Mouse (Mus musculus): ENCODE results near the gene Tmem266. TPM values are rescaled to one million over a fixed set of nuclear protein-coding genes. Genes with fewer than 3 reads are reported as not detected.
A peak's percentile ranks its signal among the peaks of the same experiment; 100 is the strongest.

The Tmem266 gene
- polyA plus RNA-seq, 1 experiment from 2014 or later = 2.2 TPM

DNA sequence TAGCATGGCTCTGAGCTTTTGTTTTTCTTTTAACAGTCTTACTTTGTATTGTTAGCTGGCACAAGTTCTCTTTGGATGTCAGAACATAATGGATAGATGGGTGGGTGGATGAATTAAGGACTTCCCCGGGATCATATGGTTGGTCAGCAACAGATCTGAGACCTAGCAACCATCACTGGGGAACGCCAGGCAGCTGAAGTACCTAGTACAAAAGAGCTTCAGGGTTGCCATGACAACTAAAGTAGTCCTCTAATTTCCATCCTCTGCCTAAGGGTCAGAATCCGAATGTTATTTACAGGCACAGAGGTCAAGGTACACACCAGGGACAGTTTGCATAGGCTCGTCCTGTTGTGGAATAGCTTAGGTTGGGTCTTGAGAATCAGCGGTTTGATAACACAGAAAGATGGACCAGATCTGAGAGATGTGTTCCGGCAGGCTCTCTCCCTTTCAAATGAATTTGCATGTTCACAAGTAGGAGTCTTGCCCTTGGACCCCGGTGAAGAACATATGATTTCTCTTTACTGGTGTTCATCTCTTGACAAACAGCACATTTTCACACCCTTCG, 28.6 kb downstream of the Tmem266 start:
- H3K4me1 ChIP-seq (replicated peaks; ENCODE audit: control insufficient read depth, insufficient read depth, low read length) = no peaks in the 10 kb centered on the region
- no peak overlapping the region for H3K27ac ChIP-seq
- H3K9me3 ChIP-seq (ENCODE audit: control insufficient read depth, low read length) = no peaks in the 10 kb centered on the region
- H3K36me3 ChIP-seq (replicated peaks; ENCODE audit: control insufficient read depth, insufficient read depth) = no peaks in the 10 kb centered on the region
- 17% methylated on average over 8 of the region's 8 CpGs for WGBS
- no peak overlapping the region for H3K4me3 ChIP-seq (replicated peaks; ENCODE audit: low read length)
- DNase-seq (ENCODE audit: low spot score) (peak; percentile 56), ATAC-seq (ENCODE audit: low FRiP score) (no peak)
- no peaks in the 10 kb centered on the region for H3K27me3 ChIP-seq (ENCODE audit: control insufficient read depth, insufficient read depth, low read length)
- H3K9ac ChIP-seq = no peak overlapping the region
- no peak overlapping the region for H3K4me2 ChIP-seq (replicated peaks)

GRCm38 (mm10) chr9:55357164-55357563, 30.5 kb downstream of the Tmem266 start:
- no peaks in the 10 kb centered on the region for H3K4me1 ChIP-seq (replicated peaks; ENCODE audit: control insufficient read depth, insufficient read depth, low read length)
- no peaks in the 10 kb centered on the region for H3K36me3 ChIP-seq (replicated peaks; ENCODE audit: control insufficient read depth, insufficient read depth)
- H3K4me3 ChIP-seq (replicated peaks; ENCODE audit: low read length) = no peak overlapping the region
- DNase-seq (ENCODE audit: low spot score) = no peak
- 89% methylated on average over 1 of the region's 1 CpGs for WGBS
- H3K4me2 ChIP-seq (replicated peaks) = no peak overlapping the region
- no peaks in the 10 kb centered on the region for H3K27me3 ChIP-seq (ENCODE audit: control insufficient read depth, insufficient read depth, low read length)
- no peak overlapping the region for H3K27ac ChIP-seq
- H3K9ac ChIP-seq = no peak overlapping the region
- H3K9me3 ChIP-seq (ENCODE audit: control insufficient read depth, low read length) = no peaks in the 10 kb centered on the region
- no peak for ATAC-seq (ENCODE audit: low FRiP score)

GRCm38 (mm10) chr9:55360372-55360771, 33.7 kb downstream of the Tmem266 start:
- no peak overlapping the region for H3K4me3 ChIP-seq (replicated peaks; ENCODE audit: low read length)
- H3K36me3 ChIP-seq (replicated peaks; ENCODE audit: control insufficient read depth, insufficient read depth) = no peaks in the 10 kb centered on the region
- H3K9ac ChIP-seq = no peak overlapping the region
- no peak overlapping the region for H3K27ac ChIP-seq
- DNase-seq (ENCODE audit: low spot score) (no peak), ATAC-seq (ENCODE audit: low FRiP score) (no peak)
- H3K9me3 ChIP-seq (ENCODE audit: control insufficient read depth, low read length) = no peaks in the 10 kb centered on the region
- no peaks in the 10 kb centered on the region for H3K4me1 ChIP-seq (replicated peaks; ENCODE audit: control insufficient read depth, insufficient read depth, low read length)
- no peaks in the 10 kb centered on the region for H3K27me3 ChIP-seq (ENCODE audit: control insufficient read depth, insufficient read depth, low read length)
- no peak overlapping the region for H3K4me2 ChIP-seq (replicated peaks)
- WGBS = 86% methylated on average over 3 of the region's 3 CpGs

DNA sequence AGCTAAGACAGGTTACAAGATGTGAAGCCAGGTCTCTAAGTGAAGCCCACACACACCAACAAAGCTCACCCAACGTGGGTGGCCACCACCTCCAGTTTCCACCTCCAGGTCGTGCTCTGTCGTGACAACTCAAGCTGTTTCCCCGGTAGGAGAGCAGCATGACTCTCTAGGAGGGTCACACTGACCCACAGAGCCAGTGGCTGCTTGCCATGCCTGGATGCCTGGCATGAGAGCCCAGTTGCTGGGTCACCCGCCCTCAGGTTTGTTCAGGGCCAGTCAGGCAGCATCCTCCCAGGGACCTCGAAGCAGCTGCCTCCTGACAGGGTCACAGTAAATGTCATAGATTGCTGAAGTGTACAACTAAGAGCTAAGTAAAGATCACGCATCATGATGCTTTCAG, 34.1 kb downstream of the Tmem266 start:
- Histone ChIP-seq H3K27me3 (ENCODE audit: control insufficient read depth, insufficient read depth, low read length) (no peaks in the 10 kb centered on the region), H3K9me3 (ENCODE audit: control insufficient read depth, low read length) (no peaks in the 10 kb centered on the region), H3K36me3 (replicated peaks; ENCODE audit: control insufficient read depth, insufficient read depth) (no peaks in the 10 kb centered on the region), H3K4me2 (replicated peaks) (no peak overlapping the region), H3K4me3 (replicated peaks; ENCODE audit: low read length) (no peak overlapping the region), H3K4me1 (replicated peaks; ENCODE audit: control insufficient read depth, insufficient read depth, low read length) (no peaks in the 10 kb centered on the region), H3K9ac (no peak overlapping the region), H3K27ac (no peak overlapping the region)
- ATAC-seq (ENCODE audit: low FRiP score) = no peak
- 58% methylated on average over 7 of the region's 7 CpGs for WGBS
- no peak for DNase-seq (ENCODE audit: low spot score)

DNA sequence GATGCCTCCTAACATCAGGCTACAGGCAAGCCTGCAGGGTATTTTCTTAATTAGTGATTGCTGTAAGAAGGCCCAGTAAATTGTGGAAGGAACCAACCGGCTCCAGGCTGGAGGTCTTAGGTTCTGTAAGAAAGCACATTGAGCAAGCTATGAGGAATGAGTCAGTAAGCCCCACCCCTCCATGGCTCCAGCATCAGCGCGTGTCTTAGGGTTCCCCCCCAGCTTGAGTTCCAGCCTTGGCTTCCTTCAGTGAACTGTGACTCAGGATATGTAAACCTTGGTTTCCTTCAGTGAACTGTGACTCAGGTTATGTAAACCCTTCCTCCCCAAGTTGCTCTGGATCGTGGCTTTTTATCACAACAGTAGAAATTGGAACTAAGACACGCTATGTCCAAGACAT, 35.3 kb downstream of the Tmem266 start:
- ATAC-seq (ENCODE audit: low FRiP score) (no peak), DNase-seq (ENCODE audit: low spot score) (no peak)
- Histone ChIP-seq H3K4me2 (replicated peaks) (no peak overlapping the region), H3K27ac (no peak overlapping the region), H3K4me3 (replicated peaks; ENCODE audit: low read length) (no peak overlapping the region), H3K36me3 (replicated peaks; ENCODE audit: control insufficient read depth, insufficient read depth) (no peaks in the 10 kb centered on the region), H3K9ac (no peak overlapping the region), H3K9me3 (ENCODE audit: control insufficient read depth, low read length) (no peaks in the 10 kb centered on the region), H3K27me3 (ENCODE audit: control insufficient read depth, insufficient read depth, low read length) (no peaks in the 10 kb centered on the region), H3K4me1 (replicated peaks; ENCODE audit: control insufficient read depth, insufficient read depth, low read length) (no peaks in the 10 kb centered on the region)
- WGBS = 92% methylated on average over 5 of the region's 5 CpGs

DNA sequence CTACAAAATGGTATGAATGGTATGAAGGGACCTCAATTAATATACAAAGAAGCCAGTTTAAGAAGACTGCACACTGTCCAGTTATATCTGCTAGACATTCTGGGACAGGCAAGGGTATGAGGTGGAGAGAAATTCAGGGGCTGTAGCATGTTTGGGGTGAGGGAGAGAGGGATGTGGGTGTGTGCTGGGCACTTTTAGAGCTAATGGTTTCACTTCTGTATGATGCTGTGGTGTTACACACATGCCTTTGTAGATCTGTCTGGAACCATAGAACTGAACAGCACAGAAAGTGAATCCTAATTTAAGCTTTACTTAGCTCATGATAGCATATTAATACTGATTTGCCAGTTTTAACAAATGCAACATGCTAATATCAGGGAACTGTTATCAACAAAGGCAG, 37.0 kb downstream of the Tmem266 start:
- Histone ChIP-seq H3K9me3 (ENCODE audit: control insufficient read depth, low read length) (no peaks in the 10 kb centered on the region), H3K4me3 (replicated peaks; ENCODE audit: low read length) (no peak overlapping the region), H3K27me3 (ENCODE audit: control insufficient read depth, insufficient read depth, low read length) (no peaks in the 10 kb centered on the region), H3K27ac (no peak overlapping the region), H3K36me3 (replicated peaks; ENCODE audit: control insufficient read depth, insufficient read depth) (no peaks in the 10 kb centered on the region), H3K4me2 (replicated peaks) (no peak overlapping the region), H3K9ac (no peak overlapping the region), H3K4me1 (replicated peaks; ENCODE audit: control insufficient read depth, insufficient read depth, low read length) (no peaks in the 10 kb centered on the region)
- DNase-seq (ENCODE audit: low spot score) (no peak), ATAC-seq (ENCODE audit: low FRiP score) (no peak)

DNA sequence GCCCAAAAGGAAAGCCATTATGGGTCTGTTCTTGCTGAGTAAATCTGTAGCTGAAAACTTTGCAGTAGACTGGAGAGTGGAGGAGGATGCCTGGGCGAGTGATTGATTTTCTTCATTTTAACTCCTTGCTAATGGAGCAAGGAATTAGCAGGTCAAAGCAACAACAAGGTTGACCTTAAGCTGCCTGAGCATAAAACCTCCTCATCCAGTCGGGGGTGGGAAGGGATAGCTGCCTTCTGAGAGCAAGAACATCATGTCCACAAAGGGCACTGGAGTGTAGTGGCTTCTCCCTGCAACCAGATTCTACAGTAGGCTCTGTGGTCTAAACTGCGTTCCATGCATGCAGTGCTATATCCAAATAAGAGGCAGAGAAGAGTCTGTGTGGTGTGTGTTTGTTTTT, 41.3 kb downstream of the Tmem266 start:
- Histone ChIP-seq H3K9ac (no peak overlapping the region), H3K27me3 (ENCODE audit: control insufficient read depth, insufficient read depth, low read length) (no peaks in the 10 kb centered on the region), H3K27ac (no peak overlapping the region), H3K4me3 (replicated peaks; ENCODE audit: low read length) (no peak overlapping the region), H3K36me3 (replicated peaks; ENCODE audit: control insufficient read depth, insufficient read depth) (no peaks in the 10 kb centered on the region), H3K4me1 (replicated peaks; ENCODE audit: control insufficient read depth, insufficient read depth, low read length) (no peaks in the 10 kb centered on the region), H3K9me3 (ENCODE audit: control insufficient read depth, low read length) (no peaks in the 10 kb centered on the region), H3K4me2 (replicated peaks) (no peak overlapping the region)
- ATAC-seq (ENCODE audit: low FRiP score) = no peak
- no peak for DNase-seq (ENCODE audit: low spot score)
- 62% methylated on average over 3 of the region's 3 CpGs for WGBS

GRCm38 (mm10) chr9:55371908-55372307, 45.2 kb downstream of the Tmem266 start:
- no peak for ATAC-seq (ENCODE audit: low FRiP score)
- WGBS = 86% methylated on average over 7 of the region's 7 CpGs
- Histone ChIP-seq H3K27ac (no peak overlapping the region), H3K27me3 (ENCODE audit: control insufficient read depth, insufficient read depth, low read length) (no peaks in the 10 kb centered on the region), H3K36me3 (replicated peaks; ENCODE audit: control insufficient read depth, insufficient read depth) (no peaks in the 10 kb centered on the region), H3K4me2 (replicated peaks) (no peak overlapping the region), H3K9me3 (ENCODE audit: control insufficient read depth, low read length) (no peaks in the 10 kb centered on the region), H3K4me3 (replicated peaks; ENCODE audit: low read length) (no peak overlapping the region), H3K9ac (no peak overlapping the region), H3K4me1 (replicated peaks; ENCODE audit: control insufficient read depth, insufficient read depth, low read length) (no peaks in the 10 kb centered on the region)
- no peak for DNase-seq (ENCODE audit: low spot score)

GRCm38 (mm10) chr9:55377603-55378250, 51.0 kb downstream of the Tmem266 start:
- Histone ChIP-seq H3K9ac (no peak overlapping the region), H3K36me3 (replicated peaks; ENCODE audit: control insufficient read depth, insufficient read depth) (no peaks in the 10 kb centered on the region), H3K4me1 (replicated peaks; ENCODE audit: control insufficient read depth, insufficient read depth, low read length) (no peaks in the 10 kb centered on the region), H3K27me3 (ENCODE audit: control insufficient read depth, insufficient read depth, low read length) (no peaks in the 10 kb centered on the region), H3K9me3 (ENCODE audit: control insufficient read depth, low read length) (no peaks in the 10 kb centered on the region), H3K4me3 (replicated peaks; ENCODE audit: low read length) (no peak overlapping the region), H3K4me2 (replicated peaks) (no peak overlapping the region), H3K27ac (no peak overlapping the region)
- WGBS = 91% methylated on average over 10 of the region's 10 CpGs
- ATAC-seq (ENCODE audit: low FRiP score) (no peak), DNase-seq (ENCODE audit: low spot score) (no peak)

DNA sequence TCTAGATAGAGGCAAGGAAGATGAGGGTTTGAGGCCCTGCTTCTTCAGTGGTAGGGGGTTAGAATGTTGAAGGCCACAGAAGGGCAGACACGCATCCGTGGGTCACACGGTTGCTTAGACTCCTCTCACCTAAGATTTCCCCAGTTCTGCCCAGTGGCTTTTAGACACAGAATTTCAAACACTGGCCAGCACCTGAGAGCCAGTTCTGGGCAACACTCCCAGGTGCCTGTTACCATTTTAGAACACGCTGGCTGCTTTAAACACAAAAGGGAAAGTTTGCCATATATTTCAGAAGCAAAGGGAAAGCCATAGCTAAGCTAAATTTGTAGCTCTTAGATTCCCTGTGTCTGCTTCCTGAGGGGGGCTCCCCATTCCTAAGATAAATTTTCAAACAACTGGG, 54.7 kb downstream of the Tmem266 start:
- no peaks in the 10 kb centered on the region for H3K27me3 ChIP-seq (ENCODE audit: control insufficient read depth, insufficient read depth, low read length)
- no peak for DNase-seq (ENCODE audit: low spot score)
- H3K4me2 ChIP-seq (replicated peaks) = no peak overlapping the region
- no peak overlapping the region for H3K4me3 ChIP-seq (replicated peaks; ENCODE audit: low read length)
- 96% methylated on average over 4 of the region's 4 CpGs for WGBS
- no peak for ATAC-seq (ENCODE audit: low FRiP score)
- H3K9me3 ChIP-seq (ENCODE audit: control insufficient read depth, low read length) = no peaks in the 10 kb centered on the region
- H3K27ac ChIP-seq = no peak overlapping the region
- no peaks in the 10 kb centered on the region for H3K4me1 ChIP-seq (replicated peaks; ENCODE audit: control insufficient read depth, insufficient read depth, low read length)
- no peaks in the 10 kb centered on the region for H3K36me3 ChIP-seq (replicated peaks; ENCODE audit: control insufficient read depth, insufficient read depth)
- no peak overlapping the region for H3K9ac ChIP-seq

Measured in hindbrain, embryonic 14.5 days (tissue).